Mouse (Mus musculus) stomach, postnatal 0 days (tissue): Measurements from ENCODE around the gene Hsdl2.

ENCODE experiments used
- CTCF ChIP-seq: IDR thresholded peaks from 2 replicates; pipeline ENCODE4 v1.5.1; 2016; ENCODE audit warnings: antibody characterized with exemption, low read depth, mild to moderate bottlenecking, moderate library complexity
- EP300 ChIP-seq: optimal IDR thresholded peaks from 2 replicates; pipeline ENCODE3; 2016; ENCODE audit warnings: antibody characterized with exemption

DNA sequence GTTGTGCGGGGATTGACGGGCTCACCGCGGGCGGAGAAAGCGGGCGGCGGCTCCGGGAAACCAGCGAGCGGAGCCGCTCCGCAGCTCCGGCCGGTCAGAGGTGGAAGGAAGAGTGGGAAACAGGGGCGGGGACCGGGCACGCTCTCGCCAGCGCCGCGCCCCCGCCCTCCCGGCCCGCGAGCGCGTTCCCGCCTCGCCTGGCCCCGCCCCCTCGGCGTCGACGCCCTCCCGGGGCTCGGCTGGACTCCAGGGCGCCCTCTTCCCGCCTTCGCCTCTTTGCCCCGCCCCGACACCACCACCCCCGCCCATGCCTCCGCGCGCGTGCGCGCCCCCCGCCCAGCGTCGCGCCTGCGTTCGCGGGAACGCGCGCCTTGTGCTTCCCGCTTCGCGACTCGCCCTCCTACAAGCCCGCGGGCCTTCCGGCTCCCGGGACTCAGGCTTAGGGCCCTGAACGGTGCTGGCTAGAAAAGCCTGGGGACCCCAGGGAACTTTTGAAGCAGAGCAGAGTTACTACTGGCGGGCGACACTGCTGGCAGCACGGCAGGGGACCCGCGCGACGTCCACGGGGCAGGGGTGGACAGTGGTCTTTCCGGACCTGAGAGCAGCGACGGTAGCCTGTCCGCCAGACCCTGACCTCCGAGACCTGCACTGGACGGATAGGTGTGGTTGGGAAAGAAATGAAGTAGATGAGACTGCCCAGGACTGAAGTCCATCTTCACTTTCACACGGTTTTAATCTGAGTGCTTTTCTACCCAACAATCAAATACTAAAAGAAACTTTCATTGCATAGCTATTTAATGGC, 32.0 kb upstream of the Hsdl2 start, which contains the start of gene Ptbp3:
- TF ChIP-seq CTCF (peak; percentile 24; the same call in 1 of the 2 replicates), EP300 (no peak)
